Mouse (Mus musculus) lung, postnatal 14 days (tissue): ENCODE results near the gene Kif11.

Experiments
- DNase-seq: peaks from one replicate; pipeline ENCODE4 v3.0.0; 2021

Kif11 gene

DNA sequence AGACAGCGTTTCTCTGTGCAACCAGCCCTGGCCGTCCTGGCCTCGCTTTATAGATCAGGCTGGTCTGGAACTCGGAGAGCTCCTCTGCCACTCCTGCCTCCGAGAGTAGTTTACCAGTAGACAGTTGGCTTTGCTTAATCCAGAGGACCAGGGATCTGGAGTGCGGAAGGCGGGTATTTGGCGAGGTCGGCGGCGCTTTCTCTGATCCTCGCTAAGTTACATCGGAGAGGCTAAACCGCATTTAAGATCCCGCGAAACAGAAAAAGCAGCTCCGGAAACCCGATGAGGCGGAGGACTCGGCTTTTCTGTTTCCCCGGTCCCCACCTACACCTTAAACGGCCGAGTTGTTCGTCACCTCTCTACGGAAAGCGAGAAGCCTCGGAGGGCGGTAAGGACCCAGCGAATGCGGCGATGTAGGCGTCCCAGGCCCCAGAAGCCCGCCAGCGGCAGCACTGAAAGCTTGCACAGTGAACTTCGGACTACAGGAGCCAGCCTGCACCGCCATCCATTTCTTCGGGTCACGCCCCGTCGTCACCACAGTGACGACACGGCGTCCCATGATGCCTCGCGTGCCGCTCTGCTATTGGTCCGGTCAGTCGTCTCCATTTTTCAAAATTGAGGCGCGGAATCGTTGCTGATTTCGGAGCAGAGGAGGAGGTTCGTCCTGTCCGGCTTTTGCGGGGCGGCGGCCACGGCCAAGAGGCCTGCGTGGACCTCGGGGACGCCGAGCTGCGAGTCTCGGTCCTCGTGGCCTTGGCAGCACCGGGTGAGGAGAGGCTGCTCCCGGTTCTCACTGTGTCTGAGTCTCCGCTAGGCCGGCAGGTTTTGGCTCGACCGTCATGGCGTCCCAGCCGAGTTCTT lies at the start of gene Kif11:
Gene Kif11, plus strand, starts transcription at position 649 of the 861 bp plus-strand sequence.
- peak; percentile 98 for DNase-seq

DNA sequence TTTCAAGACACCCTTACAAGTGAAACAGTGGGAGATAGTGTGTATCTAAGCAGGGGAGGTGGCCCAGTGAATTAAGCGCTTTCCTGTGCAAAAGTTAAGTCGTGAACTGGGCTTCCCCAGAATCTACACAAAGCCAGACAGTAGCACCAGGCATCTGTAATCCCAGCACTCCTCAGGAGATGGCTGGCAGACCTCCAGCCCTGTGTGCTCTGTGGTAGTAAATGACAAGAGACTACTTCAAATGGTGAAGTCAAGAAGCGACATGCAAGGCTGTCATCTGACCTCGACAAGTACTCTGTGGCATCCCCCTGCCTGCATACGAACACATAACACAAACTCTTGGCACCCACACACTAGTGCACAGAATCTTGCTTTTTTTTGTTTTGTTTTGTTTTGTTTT lies 49.0 kb upstream of the Kif11 start:
- no peak for DNase-seq

DNA sequence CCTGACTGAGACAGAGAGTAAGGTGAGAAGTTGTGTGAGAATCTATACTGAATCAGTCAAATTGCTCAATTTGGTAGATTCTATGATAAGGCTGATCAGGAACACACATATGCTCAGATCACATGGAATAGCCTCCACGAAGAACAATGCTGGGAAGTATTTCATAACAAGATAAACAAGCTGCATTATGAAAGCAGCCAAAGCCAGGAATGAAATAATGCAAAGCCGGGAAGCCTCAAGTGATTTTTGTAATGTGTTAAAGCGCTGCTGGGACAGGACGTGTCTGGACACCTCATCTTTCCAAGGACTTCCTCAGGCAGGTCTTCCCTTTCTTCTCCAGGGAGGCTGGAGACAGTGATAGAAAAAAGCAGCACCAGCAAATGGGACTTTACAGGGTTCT lies 43.5 kb upstream of the Kif11 start:
- no peak for DNase-seq

DNA sequence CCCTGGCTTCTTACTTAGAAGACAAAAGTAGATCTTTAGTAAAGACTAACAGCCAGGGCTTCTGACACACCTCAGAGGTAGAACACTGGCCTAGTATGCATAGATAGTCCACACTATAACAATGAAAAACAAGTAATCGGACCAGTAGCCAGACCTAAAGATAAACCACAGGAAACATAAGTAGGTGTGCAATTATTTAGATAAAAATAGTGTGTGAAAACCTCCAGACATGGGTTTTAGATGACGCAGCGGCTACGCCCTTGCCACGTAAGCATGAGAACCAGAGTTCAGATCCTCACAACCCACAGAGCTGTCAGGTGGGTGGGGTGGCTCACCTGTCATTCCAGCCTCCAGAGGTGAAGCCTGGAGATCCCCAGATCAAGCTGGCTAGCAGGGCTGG lies 42.8 kb upstream of the Kif11 start:
- no peak for DNase-seq

DNA sequence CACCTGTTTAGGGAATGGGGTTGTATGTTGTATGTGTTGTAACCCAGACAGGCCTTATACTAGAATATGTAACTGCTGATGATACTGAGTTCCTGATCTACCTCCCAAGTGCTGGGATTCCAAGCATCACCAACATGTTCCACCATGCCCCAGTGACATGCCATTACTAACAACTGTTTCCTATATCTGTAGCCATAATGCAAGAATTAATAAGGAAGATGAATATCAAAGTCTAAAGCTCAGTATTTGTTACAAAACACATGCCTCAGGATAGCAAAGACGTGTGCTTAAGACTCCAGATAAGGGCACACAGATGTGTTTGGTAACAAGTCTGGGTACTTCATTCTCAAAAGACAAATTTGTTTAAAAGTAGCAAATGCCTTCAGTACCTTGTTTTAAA lies 40.8 kb upstream of the Kif11 start:
- DNase-seq: no peak

DNA sequence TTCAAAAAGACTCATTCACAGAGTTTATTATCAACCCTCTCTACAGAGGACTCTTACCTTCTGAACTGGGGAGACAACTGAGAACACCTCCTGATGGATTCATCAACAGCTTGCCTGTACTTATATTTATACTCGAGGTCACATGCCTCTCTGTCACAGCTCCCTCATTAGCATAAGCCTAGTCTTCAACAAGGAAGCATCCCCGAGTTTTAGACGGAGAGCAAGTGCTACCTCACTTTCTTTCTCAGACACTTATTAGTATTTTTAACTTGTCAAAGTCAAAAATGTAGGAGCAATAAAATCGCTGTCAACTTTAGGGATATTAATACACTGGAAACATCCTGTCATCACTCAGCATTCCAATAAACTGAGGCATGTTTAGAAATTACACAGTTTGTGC lies 38.5 kb upstream of the Kif11 start, which contains the start of gene Ide:
Gene Ide, minus strand, starts transcription at position 101 of the 400 bp plus-strand sequence.
- DNase-seq: no peak

DNA sequence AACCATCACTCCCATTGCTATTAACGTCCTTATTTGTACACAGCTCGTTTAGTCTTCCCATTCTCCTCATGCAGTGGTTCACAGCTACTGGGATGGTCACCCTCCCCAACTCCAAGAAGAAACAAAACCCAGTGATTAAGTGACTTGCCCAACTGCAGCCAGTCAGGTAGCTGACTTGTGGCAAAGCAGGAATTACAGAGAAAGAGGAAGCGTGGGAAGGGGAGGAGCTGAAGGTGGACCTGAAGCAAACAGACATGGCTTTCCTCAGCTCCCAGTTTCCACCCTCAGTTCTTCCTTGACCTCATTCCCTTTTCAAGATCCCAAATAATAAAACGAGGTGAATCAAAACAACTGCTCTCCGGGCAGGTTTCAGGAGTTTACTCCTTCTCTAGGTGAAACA lies 35.7 kb upstream of the Kif11 start:
- DNase-seq: no peak

DNA sequence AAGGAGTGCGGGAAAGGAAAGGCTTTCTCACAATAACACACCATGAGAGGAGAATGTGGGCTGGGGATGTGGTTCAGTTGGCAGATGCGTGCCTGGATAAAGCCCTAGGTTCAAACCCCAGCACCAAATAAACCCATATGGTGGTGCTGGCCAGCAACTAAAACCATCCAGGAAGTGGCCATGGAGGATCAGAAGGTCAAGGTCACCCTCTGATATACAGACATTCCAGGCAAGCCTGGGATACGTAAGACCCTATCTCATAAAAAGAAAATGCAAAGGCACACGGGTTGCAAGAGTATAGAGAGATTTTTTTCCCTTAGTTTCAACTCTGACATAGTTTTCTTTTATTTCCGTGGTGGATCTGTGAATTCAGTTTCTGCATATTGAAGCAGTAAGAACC lies 35.3 kb upstream of the Kif11 start:
- no peak for DNase-seq

DNA sequence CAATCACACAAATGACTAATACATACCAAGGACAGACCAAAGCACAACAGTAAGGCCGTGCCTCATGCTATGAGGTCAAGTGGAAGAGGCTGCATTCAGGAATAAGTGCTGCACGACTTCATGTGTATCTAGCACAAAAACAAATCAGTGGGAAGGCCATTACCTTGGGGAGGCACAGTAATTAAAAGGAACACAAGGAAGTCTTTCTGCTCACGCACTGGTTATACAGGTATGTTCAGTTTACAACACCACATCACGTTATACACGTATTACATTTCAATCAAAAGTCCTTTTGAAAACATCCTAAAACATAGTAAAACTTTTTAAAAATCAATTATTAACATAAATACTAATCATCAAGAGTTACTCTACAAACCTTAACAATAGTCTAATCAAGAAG lies 32.3 kb upstream of the Kif11 start:
- DNase-seq: no peak

DNA sequence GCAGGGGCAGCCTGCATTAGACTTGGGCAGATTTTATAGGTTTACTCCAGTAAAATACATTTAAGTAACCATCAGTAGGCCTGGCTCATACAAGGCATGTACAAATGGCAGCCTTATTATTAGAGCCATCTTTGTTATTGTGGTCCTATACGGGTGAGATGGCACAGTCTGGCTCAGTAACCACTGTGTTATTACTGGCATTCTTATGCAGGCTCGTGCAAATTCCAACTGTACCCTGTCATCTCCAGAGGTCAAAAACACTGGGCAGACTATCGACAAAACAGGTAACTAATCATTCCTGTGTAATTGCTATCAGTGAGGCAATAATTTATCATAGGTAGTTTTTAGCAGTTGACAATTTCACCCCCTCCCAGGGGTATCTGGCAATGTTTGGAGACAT lies 29.9 kb upstream of the Kif11 start:
- DNase-seq: no peak

DNA sequence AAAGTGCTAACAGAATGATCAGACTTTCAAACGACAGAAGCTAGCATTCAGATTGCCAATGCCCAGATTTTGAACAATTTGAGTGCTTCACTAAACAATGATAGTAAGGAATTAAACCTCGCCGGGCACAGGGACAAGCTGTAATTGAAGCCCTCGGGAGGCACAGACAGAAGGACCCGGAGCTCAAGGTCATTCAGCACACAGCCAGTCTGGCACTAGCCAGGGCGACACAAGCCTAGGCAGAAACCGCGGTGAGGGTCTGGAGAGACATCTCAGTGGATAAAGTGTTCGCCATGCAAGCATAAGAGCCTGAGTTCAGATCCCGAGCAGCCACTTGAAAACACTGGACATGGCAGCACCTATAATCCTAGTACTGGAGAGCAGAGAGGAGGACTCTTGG lies 27.9 kb upstream of the Kif11 start:
- DNase-seq: no peak

DNA sequence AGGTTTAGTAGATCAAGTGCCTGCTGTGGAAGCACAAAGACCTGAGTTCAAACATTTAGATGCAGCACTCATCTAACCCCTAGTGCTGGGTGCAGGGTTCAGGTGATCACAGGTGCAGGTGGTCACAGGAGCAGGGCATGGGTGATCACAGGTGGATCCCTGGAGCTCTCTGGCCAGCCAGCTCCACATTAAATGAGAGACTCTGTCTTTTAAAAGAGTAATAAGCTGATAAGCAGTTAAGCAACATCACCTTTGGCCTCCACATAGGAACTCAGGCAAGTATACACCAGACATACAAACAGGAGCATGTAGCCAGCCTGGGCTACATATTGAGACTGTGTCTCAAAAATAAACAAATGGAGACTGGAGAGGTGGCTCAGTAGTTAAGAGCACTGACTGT lies 27.3 kb upstream of the Kif11 start:
- DNase-seq: no peak

DNA sequence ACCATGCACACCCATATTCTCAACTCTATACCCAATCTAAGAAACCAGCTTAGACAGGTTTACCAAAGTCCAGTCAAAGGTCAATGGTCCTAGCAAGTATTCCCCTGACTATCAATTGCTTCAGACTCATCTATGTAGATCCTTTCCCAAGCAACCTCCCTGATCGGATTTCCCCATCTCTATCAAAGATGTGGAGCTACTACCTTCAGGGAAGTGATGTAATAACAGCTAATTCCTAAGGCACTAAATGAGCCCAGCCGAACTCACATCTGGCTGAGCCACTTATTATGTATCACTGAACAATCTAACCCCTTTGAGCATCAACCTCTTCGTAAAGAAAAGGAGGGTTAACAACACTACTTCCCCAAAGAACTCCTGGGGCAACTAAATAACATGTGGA lies 23.4 kb upstream of the Kif11 start:
- DNase-seq: no peak

DNA sequence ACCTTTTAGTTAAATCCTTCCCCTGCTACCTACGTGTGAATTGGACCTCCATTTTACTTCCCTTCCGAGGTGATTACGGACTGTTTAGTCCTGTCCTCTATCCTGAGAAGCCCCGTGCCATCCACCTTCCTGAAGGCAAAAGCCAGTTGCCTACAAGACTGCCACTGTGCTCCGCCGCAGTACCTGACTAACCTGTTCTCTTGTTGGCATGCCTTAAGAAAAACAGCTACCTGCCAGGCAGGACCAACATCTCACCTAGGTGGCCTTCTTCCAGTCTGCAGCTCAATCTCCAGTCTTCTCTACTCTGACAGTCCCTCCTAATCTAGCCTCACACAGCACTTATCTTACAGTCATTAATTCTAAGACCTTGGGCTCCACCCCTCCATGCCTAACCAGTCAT lies 22.9 kb upstream of the Kif11 start:
- no peak for DNase-seq

DNA sequence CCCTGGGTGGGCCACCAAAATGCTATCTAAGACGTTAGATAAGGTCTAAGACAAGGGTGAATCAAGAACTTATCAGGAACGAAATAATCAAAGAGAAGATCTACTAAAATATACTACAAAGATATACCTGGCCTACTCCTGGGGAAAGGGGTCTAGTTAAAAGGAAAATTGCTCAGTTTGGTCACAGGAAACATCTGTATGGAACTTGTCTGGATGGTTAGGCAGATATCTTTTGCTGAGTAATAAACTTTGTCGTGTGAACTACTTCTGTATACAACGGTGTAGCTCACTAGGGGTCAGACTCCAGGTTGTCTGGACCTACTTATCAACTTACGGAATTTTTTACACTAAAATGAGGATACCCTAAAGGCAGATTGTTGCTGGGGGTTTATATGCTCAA lies 16.2 kb upstream of the Kif11 start:
- no peak for DNase-seq

DNA sequence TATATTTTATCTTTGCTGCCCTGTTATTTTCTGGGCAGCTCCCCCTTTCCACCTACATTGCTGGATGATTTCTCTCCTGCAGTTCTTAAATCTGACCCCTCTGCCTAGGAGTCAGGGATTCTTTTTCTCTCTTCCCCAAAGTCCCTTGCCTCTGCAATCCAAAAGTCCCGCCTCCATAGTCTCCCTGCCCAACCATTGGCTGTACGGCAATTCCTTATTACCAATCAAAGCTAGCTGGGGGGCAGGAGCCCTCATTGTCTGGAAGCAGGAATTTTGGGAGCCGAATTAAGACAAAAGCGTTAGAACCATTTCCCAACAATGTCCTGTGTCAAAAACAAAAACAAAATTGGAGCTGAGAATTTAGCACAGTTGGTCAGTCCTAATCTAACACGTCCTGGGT lies 13.7 kb upstream of the Kif11 start:
- DNase-seq: no peak

DNA sequence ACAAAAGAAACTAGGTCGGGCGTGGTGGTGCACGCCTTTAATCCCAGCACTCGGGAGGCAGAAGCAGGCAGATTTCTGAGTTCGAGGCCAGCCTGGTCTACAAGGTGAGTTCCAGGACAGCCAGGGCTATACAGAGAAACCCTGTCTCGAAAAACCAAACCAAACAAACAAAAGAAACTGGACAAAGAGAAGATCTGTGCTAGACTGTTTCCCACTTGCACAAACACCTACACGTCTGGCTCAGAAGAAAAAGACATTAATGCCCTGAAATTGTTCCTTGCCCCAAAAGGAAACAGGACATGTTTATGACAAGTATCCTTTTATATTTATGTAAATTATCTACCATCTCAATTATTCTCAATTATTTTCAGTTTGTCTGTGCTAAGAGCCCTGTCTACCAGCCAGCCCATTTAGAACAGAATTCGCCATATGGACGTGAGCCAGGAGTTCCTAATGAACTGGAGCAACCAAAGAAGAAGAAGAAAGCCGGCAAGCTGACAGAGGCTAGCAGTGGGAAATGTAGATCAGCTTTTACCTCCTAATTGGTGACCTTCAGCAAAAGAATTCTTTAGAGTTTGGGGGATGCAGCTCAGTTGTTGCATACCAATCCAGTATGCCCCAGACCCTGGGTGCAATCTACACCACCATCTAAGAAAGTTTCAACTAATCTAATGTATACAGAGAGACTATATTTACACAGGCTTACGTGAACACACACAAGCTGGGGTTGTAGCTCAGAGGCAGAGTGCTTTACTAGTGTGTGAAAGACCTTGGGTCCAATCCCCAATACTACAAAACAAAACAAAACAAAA lies 12.9 kb upstream of the Kif11 start:
- DNase-seq: no peak

DNA sequence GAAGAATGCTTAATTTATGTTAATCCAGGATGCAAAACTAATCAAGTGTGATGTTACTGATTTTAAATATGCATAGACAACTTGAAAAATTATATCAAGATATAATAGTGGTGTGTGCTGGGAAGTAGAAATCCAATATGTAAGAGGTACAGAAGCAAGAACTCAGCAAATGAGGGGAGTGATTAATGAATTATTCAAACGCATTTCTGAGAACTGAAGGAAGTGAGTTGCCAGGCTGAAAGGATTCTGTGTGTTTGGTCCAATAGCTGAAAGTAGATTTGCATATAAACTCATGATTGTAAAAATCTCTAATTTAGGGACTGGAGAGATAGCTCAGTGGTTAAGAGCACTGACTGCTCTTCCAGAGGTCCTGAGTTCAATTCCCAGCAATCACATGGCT lies 7.2 kb upstream of the Kif11 start:
- no peak for DNase-seq

DNA sequence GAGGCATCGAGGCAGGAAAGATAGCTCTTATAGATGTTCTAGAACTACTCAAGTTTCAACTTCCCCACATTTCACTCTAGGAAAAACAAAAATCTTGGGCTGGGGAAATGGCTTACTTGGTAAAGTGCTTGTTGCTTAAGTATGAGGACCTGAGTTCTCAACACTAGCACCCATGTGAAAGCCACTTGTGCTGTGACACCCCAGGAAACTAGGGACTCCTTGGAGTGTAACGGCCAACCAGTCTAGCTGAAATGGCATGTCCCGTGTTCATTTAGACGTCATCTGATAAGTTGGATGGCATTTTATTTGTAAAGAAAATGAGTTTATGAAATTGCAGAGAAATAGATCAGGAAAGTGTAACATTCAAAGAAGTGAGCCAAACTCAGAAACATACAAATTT lies 6.3 kb upstream of the Kif11 start:
- no peak for DNase-seq

DNA sequence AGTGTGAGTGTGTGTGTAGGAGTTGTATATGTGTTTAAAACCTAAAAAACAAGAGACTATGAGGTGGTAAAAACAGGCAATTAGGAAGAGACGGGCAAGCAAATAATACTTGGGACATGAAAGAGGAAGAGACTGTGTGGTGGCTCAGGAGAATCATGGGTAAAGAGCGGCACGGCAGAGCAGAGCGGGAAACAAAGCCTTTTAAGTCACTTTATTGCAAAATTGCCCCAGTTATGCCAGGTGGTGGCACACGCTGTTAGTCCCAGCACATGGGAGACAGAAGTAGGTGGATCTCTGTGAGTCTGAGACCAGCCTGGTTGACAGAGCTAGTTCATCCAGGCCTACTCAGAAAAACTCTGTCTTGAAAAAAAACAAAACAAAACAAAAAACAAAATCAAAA lies 5.8 kb upstream of the Kif11 start:
- peak; percentile 12 for DNase-seq

DNA sequence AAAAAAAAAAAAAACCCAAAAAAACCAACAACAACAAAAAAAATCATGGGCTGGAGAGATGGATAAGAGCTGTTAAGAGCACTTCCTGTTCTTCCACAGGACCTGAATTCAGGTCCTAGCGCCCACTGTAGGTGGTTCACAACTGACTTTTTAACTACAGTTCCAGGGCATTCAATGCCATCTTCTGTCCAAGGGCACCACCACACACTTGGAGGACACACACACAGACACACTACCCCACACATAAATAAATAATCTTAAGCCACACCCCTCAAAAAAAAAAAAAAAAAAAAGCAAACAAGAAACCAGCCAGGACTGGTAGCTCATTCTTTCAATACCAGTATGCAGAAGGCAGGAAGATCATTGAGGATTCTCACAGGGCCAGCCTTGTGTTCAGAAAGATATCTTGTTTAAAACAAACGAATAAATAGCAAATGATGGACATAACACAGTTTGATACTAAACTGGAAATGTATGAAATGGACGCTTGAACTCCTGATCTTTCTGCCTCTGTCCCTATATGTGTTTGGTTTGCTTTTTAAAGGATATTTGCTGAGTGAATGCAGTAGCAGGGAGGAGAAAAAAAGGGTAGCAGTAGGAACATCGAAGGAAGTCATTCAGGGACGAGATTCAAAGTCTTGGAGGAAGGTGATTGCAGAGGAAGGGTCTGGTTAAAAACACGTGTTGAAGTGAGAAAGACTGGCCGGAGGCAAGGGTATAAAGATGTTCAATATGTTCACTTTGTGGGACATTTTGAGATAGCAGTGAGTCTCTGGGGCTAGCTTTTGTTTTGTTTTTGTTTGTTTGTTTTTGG lies 1.1 kb upstream of the Kif11 start:
- DNase-seq: no peak

DNA sequence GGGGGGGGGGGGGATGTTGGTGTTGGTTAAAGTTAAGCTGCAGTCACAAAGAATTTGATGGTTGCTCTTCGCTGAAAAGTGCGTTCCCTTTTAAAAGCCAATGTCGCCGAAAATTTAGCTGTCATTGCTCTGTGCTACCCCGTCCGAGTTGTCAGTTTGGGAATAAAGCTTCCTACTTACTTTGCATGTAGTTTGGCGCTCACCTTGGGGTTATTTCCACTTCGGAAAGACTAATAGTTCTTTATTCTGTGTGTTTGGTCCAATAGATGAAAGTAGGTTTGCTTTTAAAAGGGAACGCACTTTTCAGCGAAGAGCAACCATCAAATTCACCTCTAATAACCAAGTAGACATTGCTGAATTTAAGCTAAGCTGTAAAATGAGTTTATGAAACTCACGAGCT lies 638 bp downstream of the Kif11 start:
- DNase-seq: no peak

DNA sequence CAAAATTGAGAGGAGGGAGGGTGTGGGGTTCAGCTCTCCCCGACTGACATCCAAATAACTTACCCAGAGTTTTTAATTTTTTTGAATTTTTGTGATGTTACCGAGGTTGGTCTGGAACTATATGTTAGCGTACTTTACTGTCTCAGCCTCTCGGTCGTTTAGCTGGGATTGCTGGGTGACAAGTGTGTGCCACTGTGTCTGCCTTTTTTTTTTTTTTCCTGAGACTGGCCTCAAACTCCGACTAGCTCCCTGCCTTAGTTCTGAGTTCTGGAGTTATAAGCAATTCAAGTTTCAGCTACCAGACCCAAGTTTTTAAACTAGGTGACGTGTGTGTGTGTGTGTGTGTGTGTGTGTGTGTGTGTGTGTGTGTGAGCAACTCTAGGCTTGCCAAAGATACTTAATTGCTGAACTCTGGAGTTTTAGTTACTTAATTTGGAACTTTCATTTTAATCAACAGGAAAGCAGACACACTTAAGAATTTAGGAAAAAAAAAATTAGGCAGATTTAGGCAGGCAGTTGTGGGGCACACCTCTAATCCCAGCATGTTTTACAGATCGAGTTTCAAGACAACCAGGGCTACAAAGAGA lies 1.3 kb downstream of the Kif11 start:
- no peak for DNase-seq
